Mouse (Mus musculus): ENCODE data around the gene Zfp541. TPM values are rescaled to one million over a fixed set of nuclear protein-coding genes. Genes with fewer than 3 reads are reported as not detected.

The Zfp541 gene
- total and polyA plus RNA-seq, 2 experiments from 2014 or later, result 0.24 to 0.31 TPM

GRCm38 (mm10) chr7:16048675-16049575 is 12.7 kb upstream of the Zfp541 start:
- Histone ChIP-seq H3K36me3 (ENCODE audit: insufficient read depth, low read length) (no peaks in the 10 kb centered on the region), H3K27ac (peak overlapping the region; percentile 98), H3K4me3 (ENCODE audit: low read length) (peak overlapping the region; percentile 72), H3K9me3 (ENCODE audit: low read length) (no peaks in the 10 kb centered on the region), H3K27me3 (ENCODE audit: insufficient read depth, low read length) (no peaks in the 10 kb centered on the region), H3K4me2 (ENCODE audit: low read depth, low read length) (peak overlapping the region; percentile 91), H3K4me1 (ENCODE audit: insufficient read depth, low read length) (peaks cover 25% of the 10 kb centered on the region), H3K9ac (replicated peaks; ENCODE audit: low read length) (peak overlapping the region; percentile 95)
- DNase-seq (ENCODE audit: low spot score), result peak; percentile 43
- TF ChIP-seq CTCF (IDR thresholded peaks at IDR 0.05; ENCODE audit: low read depth), result no peak
- ATAC-seq, result no peak
- WGBS, result 7% methylated on average over 36 of the region's 36 CpGs

GRCm38 (mm10) chr7:16049576-16049915 is 12.1 kb upstream of the Zfp541 start:
- H3K4me1 ChIP-seq (ENCODE audit: insufficient read depth, low read length), result peaks cover 21% of the 10 kb centered on the region
- no peak for TF ChIP-seq CTCF (IDR thresholded peaks at IDR 0.05; ENCODE audit: low read depth)
- 78% methylated on average over 7 of the region's 7 CpGs for WGBS

GRCm38 (mm10) chr7:16050600-16050999 is 11.0 kb upstream of the Zfp541 start:
- Histone ChIP-seq H3K27ac (no peak overlapping the region), H3K9me3 (ENCODE audit: low read length) (no peaks in the 10 kb centered on the region), H3K27me3 (ENCODE audit: insufficient read depth, low read length) (no peaks in the 10 kb centered on the region), H3K36me3 (ENCODE audit: insufficient read depth, low read length) (no peaks in the 10 kb centered on the region), H3K4me3 (ENCODE audit: low read length) (no peak overlapping the region), H3K4me2 (ENCODE audit: low read depth, low read length) (no peak overlapping the region), H3K4me1 (ENCODE audit: insufficient read depth, low read length) (peaks cover 13% of the 10 kb centered on the region; the same call in 1 of the 2 replicates), H3K9ac (replicated peaks; ENCODE audit: low read length) (no peak overlapping the region)
- 82% methylated on average over 3 of the region's 3 CpGs for WGBS
- DNase-seq (ENCODE audit: low spot score) (no peak), ATAC-seq (no peak)
- TF ChIP-seq CTCF (IDR thresholded peaks at IDR 0.05; ENCODE audit: low read depth), result no peak

More at GRCm38 (mm10) chr7:16049576-16049915, 12.1 kb upstream of the Zfp541 start:
- Histone ChIP-seq H3K4me2 (ENCODE audit: low read depth, low read length) (peak overlapping the region; percentile 91), H3K27me3 (ENCODE audit: insufficient read depth, low read length) (no peaks in the 10 kb centered on the region), H3K36me3 (ENCODE audit: insufficient read depth, low read length) (no peaks in the 10 kb centered on the region), H3K27ac (no peak overlapping the region), H3K4me3 (ENCODE audit: low read length) (peak overlapping the region; percentile 72), H3K9ac (replicated peaks; ENCODE audit: low read length) (0 out of 2 replicates have a peak overlapping the region, but pooled peaks have one; percentile 95), H3K9me3 (ENCODE audit: low read length) (no peaks in the 10 kb centered on the region)
- no peak for DNase-seq (ENCODE audit: low spot score)
- ATAC-seq, result no peak

DNA sequence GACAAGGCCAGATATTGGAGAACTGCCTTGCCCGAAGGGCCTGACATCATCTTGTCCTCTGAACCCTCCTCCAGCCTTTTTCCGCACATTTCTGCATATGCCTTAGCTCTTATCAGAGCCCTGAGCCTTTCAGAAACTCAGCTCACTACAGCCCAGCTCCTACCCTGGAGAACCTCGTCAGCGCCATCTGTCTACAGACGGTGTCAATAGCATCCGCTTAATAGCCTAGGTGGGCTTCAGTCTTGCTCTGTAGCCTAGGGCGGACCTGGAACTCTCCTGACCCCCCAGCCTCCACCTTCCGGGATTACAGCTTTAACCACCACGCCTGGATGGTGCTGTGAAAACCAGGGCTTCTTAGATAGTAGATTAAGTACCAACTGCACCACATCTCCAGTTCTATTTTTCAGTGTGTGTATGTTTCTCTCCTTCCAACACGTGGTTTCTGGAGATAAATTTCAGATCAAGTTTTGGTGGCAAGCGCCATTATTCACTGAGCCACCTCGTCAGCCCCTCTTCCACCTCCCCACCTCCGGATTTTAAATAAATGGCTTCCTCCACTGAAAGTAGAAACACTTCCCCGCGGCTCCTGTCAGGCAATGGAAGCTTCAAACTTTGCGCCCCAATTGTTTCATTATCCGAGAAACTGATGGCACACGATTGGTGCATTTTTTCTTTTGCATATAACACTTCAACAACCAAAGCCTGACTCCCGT is 9.6 kb upstream of the Zfp541 start:
- DNase-seq (ENCODE audit: low spot score) (peak; percentile 81), ATAC-seq (no peak)
- Histone ChIP-seq H3K9ac (replicated peaks; ENCODE audit: low read length) (peak overlapping the region; percentile 46), H3K4me2 (ENCODE audit: low read depth, low read length) (peak overlapping the region; percentile 83), H3K36me3 (ENCODE audit: insufficient read depth, low read length) (no peaks in the 10 kb centered on the region), H3K4me3 (ENCODE audit: low read length) (peak overlapping the region; percentile 43), H3K4me1 (ENCODE audit: insufficient read depth, low read length) (peaks cover 6% of the 10 kb centered on the region; the same call in 1 of the 2 replicates), H3K27me3 (ENCODE audit: insufficient read depth, low read length) (no peaks in the 10 kb centered on the region), H3K27ac (peak overlapping the region; percentile 81), H3K9me3 (ENCODE audit: low read length) (no peaks in the 10 kb centered on the region)
- WGBS, result 6% methylated on average over 19 of the region's 19 CpGs
- TF ChIP-seq CTCF (IDR thresholded peaks at IDR 0.05; ENCODE audit: low read depth), result peak; percentile 86

- DNase-seq (ENCODE audit: low spot score) (peak; percentile 99), ATAC-seq (peak; percentile 90)
- H3K4me1 ChIP-seq (ENCODE audit: insufficient read depth, low read length), result peaks cover 6% of the 10 kb centered on the region; the same call in 1 of the 2 replicates
- H3K4me3 ChIP-seq (ENCODE audit: low read length), result peak overlapping the region; percentile 43
- peak overlapping the region; percentile 46 for H3K9ac ChIP-seq (replicated peaks; ENCODE audit: low read length)
- TF ChIP-seq CTCF (IDR thresholded peaks at IDR 0.05; ENCODE audit: low read depth), result 0 out of 2 replicates have a peak, but pooled peaks have one; percentile 5
- no peaks in the 10 kb centered on the region for H3K27me3 ChIP-seq (ENCODE audit: insufficient read depth, low read length)
- H3K27ac ChIP-seq, result peak overlapping the region; percentile 81
- H3K4me2 ChIP-seq (ENCODE audit: low read depth, low read length), result peak overlapping the region; percentile 83
- no peaks in the 10 kb centered on the region for H3K36me3 ChIP-seq (ENCODE audit: insufficient read depth, low read length)
- WGBS, result 0% methylated on average over 24 of the region's 24 CpGs
- H3K9me3 ChIP-seq (ENCODE audit: low read length), result no peaks in the 10 kb centered on the region
Measured at GRCm38 (mm10) chr7:16052684-16053083, 8.9 kb upstream of the Zfp541 start.

DNA sequence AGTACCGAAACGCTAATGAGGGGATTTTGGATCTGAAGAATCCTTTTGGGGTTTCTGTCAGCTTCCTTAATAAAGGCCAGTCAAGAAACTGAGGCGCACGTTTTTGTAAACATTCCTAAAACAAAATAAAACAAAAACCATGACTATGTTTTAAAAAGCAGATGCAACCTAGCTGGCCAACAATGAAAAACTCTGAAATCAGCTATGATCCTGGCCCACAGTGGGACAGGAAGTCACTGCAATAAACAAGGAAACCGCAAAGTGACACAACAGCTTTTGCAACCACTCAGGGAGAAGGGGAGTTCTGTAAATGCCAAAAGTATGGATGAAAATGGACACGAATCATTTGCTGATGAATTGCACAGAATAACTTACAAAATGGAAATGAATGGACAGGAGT is 8.5 kb upstream of the Zfp541 start:
- Histone ChIP-seq H3K4me3 (ENCODE audit: low read length) (peak overlapping the region; percentile 43), H3K36me3 (ENCODE audit: insufficient read depth, low read length) (no peaks in the 10 kb centered on the region), H3K9ac (replicated peaks; ENCODE audit: low read length) (no peak overlapping the region), H3K27me3 (ENCODE audit: insufficient read depth, low read length) (no peaks in the 10 kb centered on the region), H3K9me3 (ENCODE audit: low read length) (no peaks in the 10 kb centered on the region), H3K27ac (peak overlapping the region; percentile 15; the same call in 1 of the 2 replicates), H3K4me2 (ENCODE audit: low read depth, low read length) (peak overlapping the region; percentile 83), H3K4me1 (ENCODE audit: insufficient read depth, low read length) (peaks cover 6% of the 10 kb centered on the region; the same call in 1 of the 2 replicates)
- no peak for ATAC-seq
- no peak for TF ChIP-seq CTCF (IDR thresholded peaks at IDR 0.05; ENCODE audit: low read depth)
- no peak for DNase-seq (ENCODE audit: low spot score)
- 16% methylated on average over 6 of the region's 6 CpGs for WGBS

Data from hindbrain, postnatal 0 days (tissue).